Mouse (Mus musculus): ENCODE results near the gene Abhd12.
"Not testable (repeated sequence)": the region's sequence is repeated elsewhere in the genome, so short reads cannot be mapped to it uniquely, and the experiment has no call there.

Gene Abhd12

DNA sequence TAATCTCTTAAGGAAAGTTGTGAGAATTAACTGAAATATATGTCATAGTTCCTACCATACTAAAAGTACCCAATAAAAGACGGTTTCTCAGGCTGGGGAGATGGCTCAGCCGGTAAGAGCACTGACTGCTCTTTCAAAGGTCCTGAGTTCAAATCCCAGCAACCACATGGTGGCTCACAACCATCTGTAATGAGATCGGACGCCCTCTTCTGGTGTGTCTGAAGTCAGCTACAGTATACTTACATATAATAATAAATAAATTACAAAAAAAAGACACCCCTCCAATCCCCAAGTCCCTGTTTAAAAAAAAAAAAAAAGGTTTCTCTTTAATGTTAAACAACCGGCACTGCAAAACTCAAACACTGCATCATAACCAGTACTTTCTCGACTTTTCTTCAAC, 4.3 kb upstream of the Abhd12 start:
- DNase-seq: not testable (repeated sequence)

DNA sequence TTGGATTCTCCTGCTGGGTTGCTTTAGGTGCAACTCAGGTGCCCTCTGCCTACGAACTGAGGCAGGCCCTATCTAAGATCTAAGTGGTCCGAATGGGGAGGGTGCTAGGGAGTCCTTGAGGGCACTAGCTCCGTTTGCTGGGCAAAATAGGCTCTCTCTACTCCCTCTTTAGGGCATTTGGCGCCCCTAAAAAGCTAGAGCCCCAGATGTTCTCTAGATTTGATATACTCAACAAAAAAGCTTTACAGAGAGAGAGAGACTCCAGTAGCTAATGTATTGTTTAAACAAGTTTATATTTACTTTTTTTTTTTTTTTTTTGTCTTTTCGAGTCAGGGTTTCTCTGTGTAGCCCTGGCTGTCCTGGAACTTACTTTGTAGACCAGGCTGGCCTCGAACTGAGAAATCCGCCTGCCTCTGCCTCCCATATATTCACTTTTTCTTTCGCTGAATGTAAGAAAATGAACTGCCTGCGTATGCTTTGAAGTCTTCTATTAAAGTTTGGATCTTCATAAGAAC, 452 bp upstream of the Abhd12 start, which contains the start of gene Gins1:
Gene Gins1, plus strand, starts transcription at position 465 of the 515 bp plus-strand sequence.
- no peak for DNase-seq

DNA sequence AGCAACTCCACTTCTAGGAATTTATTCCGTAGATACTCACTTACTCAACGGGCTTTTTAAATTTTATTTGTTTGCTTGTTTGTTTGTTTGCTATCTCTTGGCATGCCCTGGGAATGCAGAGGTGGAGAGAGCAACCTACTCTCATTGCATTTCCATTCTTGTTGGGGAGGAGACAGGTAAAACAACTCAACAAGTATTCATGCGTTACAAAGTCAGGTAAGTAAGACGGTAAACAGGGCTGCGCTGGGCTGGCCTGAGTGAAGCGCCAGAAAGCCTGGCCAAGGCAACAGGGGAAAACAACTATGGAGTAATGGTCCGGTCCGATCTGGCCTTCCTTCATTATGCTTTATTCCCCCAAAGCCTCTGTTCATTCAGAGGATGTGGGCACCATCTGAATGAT, 2.2 kb downstream of the Abhd12 start:
- DNase-seq: no peak

DNA sequence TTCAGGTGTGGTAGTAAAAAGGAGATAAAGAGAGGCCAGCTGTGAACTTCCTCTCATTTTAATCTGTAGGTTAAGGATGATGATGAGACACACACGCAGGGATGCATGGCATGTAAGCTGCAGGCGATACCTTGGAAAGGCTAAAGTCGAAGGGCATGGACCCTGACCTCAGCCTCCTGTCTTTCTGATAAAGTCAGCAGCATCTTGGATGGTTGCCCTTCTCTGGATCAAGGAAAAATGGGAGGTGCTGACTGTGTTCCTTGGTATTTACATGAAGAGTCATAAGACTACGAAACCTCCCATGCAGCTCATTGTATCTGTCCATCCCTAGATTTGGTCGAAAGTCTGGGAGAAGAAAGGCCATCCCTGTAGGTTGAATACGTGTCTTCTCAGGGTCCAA, 4.2 kb downstream of the Abhd12 start:
- no peak for DNase-seq

DNA sequence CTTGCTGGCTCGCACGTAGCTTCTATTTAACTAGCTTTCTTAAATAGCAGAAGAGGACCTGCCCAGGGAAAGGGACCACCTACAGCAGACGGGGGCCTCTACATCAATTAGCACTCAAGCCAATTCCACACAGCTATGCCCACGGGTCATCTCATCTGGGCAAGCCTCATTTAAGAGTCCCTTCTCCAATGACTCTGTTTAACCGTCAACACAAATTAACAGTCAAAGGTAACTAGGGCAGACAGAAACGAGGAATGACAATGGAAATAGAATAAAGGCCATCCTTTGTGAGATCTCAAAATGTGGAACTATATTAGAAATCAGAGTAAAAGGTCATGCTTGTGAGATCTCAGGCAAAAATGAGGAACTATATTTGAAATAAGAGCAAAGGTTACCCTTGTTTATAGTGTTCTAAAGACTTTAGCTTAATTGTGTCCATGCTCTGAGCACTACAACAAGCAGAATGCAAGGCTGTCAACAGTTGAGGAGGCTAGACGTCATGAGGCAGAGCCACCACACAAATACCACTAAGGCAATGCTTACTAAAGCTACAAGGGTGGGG, 8.8 kb downstream of the Abhd12 start:
- no peak for DNase-seq

DNA sequence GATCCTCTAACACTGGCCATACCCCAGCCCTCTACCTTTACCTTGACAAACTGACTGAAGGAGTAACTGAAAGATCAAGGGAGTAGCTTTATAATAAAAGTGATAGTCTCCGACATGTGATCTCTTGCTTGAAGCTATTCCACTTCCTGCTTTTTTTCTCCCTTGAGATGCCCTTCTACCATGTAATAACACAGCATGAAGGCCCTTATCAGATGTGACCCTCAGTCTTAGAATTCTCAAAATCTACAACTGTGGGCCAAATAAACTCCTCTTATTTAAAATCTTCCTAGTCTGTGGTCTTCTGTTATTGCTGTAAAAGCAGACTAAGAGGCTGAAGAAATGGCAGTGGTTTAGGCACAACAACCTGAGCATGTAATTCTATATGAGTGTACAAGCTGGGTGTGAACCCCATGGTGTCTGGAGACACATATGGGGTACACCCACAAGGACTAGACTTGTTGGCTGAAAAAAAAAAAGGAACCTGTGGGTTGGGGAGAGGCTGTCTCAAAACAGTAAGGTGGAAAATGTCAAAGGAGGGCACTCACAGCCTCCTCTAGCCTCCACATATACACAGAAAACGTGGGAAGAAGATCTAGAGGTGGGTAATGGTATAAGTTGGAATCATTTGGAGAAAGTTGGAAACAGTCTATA, 9.8 kb downstream of the Abhd12 start:
- no peak for DNase-seq

DNA sequence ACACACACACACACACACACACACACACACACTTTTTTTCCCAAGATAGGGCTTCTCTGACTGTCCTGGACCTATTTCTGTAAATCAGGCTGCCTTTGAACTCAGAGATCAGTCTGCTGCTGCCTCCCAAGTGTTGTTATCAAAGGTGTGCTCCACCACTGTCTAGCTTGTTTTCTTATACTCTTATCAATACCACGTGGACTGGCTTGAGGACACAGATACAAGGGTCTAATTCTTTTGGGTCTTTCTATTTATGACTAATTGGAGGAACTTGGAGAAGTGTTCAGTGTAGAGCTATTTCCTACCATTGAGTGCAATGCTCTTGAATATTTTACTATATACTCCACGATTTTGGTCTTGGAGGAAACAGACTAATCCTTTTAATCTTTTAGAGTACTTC, 17.2 kb downstream of the Abhd12 start:
- no peak for DNase-seq

DNA sequence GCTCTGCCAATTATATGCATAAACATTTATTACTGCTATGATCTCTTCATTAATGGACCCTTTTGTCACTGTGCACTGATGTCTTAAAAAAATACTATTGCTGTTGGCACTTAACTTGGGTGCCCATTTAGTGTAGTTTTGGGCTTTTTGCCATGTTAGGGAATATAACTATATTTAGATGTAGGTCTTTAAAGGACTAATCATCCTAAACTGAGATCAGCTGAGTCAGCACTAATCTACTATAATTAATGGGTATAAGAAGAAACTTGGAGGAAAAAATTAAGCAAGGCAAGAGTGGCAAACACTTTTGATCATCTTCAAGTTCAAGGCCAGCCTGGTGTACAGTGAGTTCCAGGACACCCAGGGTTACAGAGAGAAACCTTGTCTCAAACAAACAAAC, 18.2 kb downstream of the Abhd12 start:
- no peak for DNase-seq

DNA sequence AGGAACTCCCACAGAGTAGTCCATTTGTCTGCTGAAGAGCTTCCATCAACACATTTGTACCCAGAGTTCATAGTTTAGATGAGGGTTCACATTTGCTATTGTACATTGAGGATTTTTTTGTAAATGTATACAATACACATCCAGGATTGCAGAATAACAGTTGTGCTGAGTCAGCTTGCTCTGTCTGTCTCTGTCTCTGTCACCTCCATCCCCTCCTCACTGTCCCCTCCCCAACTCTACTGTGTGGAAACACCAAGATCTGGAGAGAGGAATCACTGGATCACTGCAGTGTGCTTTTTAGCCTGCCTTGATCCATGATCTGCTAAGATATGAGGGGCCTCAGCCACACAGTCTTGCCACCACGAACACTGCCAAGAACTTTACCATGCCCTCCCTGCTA, 18.7 kb downstream of the Abhd12 start:
- no peak for DNase-seq

DNA sequence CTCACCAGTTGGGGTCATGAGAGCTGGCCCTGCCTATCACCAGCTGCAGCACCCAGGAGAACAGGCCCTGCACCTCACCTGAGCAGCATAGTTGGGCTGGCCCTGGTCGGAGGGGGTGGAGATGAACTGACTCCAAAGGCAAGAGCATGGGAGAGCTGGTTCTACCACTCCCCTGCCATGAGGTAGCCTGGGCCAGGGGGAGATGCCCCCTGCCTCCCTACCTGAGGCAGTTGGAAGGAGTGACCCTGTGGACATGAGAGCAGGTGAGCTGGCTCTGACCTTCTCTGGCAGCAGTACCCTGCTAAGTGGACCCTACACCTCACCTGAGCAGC, 19.8 kb downstream of the Abhd12 start:
- DNase-seq: no peak

DNA sequence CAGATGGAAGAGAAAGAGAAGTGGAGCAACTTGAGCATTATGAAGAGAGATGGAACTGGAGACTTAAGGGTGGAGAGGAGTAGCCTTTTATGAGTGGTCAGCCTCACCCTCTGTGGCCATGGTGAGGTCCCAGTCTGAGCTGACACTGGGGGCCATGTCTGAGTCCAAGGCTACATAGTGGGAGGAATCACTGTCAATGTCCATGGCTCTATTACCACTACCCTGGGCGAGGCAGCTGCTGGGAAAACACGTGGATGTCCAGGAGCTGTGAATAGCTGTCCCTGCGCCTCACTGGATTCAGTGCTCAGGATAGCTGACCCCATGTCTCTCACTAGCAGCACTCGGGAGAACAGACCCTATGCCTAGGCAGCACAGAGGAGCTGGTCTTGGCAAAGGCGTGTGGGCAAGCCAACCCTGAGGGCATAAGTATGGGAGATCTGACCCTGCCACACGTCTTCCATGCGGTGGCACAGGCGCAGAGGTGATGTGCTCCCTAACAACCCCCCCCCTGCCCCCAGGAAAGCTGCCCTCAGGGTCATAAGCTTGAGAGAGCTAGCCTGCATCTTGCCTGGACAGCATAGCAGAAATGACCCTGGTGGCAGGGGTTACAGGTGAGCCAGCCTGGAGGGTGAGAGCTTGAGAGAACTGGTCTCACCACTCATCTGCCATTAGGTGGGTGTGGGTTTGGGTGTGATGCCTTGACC, 20.3 kb downstream of the Abhd12 start:
- DNase-seq: no peak

DNA sequence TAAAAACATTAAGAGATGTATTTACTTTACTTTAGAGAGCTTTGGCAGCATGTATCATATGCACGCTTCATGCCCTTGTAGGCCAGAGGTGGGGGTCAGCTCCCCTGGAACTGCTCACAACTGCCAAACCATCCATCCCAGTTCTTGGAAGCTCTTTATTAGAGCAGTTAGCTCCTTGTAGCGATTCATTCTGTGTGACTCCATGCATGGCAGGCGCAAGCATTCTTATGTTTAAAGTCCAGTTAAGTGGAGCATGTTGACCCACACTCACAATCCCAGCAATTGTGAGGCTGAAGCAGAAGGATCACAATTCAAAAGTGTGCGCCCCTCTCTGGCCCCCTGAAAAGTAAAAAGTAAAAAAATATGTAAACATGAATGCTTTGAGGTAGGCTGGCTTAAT, 27.0 kb downstream of the Abhd12 start:
- DNase-seq: peak; percentile 34 to 45

DNA sequence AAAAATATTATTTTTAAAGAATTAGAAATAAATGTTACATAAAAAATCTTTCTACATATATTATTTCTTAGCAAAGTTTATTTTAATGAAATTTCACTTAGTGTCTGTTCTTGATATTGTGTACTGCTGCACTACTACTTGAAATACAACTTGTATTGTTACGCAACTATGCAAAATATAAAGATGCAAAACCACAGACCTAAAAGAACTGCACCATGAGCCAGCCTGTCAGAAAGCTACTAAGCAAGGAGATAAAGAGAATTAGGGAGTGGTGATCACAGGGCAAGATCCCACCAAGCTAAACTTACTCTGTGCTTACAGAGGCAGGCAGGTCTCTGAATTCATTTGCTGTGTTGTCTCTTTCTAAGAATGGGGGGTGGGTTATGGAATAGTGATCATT, 29.3 kb downstream of the Abhd12 start:
- no peak for DNase-seq

DNA sequence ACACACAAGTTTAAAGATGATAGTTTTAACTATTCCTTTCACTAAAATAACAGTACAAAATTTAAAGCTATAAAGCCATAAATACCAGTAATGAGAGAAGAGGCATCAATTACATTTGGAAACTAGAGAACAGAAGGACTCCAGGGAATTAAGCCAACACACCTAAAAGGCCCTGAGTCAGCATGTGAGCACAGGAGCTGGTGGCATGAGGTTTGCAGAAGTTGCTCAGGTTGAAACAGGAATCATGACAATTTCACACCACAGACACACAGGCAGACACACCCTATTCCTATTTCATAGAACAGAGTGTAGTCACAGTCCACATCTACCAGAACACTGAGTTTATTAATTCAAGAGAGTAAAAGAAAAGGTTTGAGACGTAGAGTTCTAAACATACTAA, 30.0 kb downstream of the Abhd12 start:
- DNase-seq: no peak

DNA sequence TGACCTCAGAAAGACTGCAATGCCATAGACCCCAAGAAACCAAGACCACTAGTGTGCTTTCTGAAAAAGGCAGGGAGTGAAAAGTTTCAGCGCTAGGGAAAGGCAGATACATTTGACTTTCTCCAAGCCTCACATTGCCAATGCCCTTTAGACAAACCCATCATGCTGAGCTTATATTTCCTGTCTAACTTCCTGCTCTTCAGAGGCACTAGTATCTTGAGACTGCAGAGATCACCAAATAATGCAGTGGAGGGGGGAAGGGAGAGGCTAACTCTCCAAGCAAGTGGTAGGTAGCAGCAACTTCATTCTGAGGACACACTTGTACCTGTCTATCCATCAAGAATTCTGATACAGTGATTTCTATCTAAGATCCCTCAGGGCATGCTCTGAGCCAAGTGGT, 35.1 kb downstream of the Abhd12 start:
- no peak for DNase-seq

DNA sequence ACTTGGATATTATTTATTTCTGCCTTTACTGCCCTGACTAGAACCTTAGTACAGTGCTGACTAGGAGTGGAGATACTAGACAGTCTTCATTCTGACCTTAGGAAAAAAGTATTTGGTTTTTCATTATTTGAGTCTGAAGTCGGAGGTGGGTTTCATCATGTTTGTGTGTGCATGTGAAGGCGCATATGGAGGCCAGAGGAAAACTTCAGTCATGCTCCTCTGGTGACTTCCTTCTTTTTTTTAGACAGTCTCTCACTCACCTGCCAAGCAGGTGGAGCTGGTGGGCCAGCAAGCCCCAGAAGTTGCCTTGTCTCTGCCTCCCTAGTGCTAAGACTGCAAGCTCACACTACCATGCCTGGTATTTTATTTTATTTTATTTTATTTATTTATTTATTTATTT, 37.5 kb downstream of the Abhd12 start:
- no peak for DNase-seq

DNA sequence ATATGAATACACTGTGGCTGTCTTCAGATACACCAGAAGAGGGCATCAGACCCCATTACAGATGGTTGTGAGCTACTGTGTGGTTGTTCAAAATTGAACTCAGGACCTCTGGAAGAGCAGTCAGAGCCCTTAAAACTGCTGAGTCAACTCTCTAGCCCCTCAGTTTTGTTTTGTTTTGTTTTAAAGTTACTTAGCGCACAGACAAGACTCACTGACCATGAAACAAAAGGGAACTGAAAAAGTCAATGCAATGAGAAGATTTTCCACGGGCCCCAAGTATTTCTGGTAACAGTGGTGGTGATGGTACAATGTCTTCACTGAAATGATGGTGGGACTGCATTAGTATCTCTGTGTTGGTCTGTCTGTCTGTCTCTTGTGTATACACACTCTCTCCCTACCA, 43.4 kb downstream of the Abhd12 start:
- no peak for DNase-seq

DNA sequence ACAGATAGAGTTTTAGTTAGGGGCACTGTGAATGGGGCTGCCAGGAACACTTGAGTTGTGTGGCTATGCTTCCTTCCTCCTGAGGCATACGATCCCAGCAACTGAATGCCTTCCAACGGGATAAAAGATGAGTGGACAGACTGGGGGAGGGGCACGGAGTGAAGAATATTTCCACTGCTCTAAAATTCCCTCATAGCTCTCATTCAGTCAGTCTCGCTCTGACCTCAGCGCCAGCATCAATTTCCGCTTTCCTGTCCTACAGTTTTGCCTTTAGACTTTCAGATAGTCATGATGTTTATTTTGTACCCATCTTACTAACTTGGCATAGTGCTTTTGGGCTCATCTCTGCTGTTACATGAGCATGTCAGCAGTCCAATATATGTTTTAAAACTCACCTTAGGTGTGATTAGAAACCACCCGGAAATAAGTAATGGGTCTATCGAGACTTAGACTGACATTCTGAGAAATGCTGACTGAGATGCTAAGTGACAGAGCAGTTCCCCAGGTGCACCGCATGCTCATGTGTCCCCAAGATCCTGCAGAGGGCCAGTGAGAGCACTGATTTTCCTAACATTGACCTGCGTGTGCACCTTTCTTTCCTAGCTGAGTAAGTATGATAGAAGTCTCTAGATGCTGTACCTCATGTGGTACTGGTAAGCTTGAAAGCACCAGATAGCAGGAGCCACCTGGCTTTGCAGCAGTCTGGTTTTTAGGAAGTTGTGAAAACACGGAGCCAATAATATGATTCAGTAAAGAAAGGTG, 44.7 kb downstream of the Abhd12 start:
- no peak for DNase-seq

DNA sequence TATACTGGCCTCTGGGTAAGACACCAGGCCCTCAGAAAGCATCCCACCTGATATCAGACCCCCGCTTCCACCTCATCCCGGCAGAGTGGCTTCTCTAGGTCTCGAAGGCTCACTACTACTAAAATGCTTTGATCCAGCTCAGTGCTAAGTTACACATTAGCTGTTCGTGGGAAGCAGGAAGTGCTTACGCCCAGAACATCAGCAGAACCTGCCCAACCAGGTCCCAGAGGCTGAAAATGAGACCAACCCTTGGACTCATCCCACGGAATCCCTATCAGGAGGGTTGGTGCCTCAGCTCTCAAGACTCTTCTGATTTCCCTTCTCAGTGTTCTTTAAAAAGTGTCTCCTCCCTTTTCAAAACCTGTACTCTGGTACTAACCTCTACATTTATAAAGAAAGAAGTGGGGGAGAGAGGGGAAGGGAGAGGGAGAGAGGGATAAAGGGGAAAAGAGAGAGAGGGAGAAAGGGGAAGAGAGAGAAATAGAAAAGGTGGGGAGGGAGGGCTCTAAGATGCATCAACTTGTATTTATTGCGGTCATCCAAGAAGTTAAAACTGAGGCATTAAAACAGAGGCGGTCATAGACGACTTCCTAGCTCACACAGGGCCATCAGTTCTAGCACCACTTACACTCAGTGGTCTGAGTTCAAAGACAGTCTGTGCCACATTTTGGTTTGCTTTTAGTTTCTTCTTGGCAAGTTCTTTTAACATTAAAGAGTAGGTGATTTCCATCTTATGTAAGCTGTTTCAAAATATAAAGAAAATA, 45.6 kb downstream of the Abhd12 start:
- DNase-seq: peak; percentile 46 to 72

DNA sequence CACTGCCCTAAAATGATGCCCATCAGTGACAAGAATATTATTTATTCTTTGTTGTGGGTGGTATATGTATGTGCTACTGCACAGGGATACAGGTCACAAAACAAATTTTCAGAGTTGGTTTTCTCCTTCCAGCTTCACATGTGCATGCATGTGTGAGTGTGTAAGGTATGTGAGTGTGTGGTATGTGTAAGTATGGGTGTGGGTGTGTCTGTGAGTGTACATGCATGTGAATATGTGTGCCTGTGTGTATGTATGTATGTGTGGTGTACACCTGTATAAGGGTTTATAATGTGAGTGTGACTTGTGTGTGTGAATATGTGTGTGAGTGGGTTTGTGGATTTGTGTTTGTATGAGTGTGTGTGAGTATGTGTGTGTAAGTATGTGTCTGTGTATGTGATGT, 49.4 kb downstream of the Abhd12 start:
- DNase-seq: no peak

DNA sequence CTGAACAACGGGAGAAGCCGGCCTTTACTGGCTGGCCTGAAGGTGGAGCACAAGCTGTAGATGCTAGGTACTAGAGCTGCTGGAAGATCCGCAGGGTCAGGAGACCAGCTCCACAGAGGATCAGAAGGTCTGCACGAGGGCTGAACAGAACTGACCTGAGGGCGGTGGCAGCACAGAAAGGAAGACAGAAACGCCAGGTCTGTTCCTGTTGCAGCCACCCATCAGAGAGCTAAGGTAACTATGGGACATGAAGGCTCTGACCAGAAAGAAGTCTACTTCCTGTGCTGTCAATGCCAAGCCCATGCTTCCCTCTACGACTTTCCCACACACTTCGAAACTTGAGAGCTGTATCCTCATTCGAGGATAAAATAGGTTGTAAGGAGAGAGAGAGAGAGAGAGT, 53.3 kb downstream of the Abhd12 start:
- DNase-seq: peak; percentile 18 to 50

DNA sequence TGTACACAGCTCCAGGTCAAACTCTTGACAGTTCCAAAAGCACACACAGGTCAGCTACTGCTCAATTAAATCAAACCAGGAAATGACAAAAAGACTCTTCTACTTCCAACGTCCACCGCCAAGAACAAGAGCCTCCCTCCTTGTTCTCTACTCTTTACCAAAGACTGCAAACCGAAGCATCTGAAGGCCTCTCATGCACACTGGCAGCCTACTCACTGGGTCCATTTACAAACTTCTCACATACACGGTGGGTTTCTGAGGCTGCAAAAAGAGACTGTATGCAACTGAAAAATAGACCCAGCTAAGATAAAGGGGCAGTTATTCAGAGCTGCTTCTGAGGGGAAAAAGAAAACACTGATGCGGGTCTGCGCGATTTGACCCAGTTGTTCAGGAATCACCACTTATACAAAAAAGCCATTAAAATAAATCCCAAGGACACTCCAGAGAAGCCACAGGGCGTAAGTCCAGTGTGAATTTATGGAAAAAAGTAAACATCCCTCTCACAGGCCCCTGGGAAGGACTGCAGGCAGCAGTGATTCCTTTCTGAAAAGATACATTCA, 57.0 kb downstream of the Abhd12 start:
- no peak for DNase-seq

DNA sequence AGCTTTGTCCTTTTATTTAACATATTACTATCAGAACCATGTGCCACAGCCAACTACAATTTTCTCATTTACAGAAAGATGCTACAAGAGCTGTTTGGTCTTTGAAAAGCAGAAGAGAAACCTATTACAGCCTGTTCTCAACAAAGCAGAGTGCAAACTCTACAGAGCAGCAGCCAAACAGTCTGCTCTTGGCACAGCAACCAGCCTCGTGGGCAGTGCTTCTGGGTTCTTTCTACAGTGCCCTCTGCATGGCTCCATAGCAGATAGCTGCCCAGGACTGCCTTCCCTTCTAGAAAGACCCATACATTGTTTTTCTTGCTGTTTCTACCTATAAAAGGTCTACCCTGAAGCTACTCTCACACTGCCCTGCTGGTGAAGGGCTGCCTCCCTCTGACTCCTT, 59.7 kb downstream of the Abhd12 start:
- DNase-seq: no peak
